Mouse (Mus musculus): ENCODE measurements at regions not wholly inside any gene's neighbourhood (a gene's known extent, or its start where the extent isn't known, plus 50 kb on each side); places are given as distances from the start of the nearest gene placed in this dataset.
A peak's percentile ranks its signal among the peaks of the same experiment; 100 is the strongest.

GRCm38 (mm10) chrX:99215931-99216330 is 80.0 kb downstream of the Efnb1 start:
- no peak for DNase-seq (ENCODE audit: low spot score in 2 of 2)

DNA sequence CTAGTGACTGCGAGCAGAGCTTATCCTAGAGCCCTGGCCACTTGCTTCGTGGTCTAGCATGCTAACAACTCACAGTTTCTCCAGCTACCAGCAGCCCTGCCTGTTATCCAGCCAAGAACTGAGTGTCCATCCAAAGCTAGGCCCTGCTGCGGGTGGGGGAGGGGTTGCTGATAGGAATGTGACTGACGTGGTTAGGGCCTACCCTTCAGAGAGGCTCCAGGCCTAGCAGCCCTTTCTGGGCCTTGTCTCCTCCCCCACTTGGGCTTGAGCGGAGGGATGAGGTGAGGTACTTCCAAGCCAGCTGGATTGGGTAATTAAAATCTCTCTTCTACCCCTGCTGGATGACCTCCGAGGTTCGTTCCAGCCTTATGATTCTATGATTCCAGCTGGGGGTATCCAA is 79.2 kb downstream of the Efnb1 start:
- no peak for DNase-seq (ENCODE audit: low spot score in 2 of 2)

- DNase-seq (ENCODE audit: low spot score in 2 of 2) = no peak
Measured at GRCm38 (mm10) chrX:99213565-99214153, 77.7 kb downstream of the Efnb1 start.

GRCm38 (mm10) chrX:99204077-99204476 is 68.1 kb downstream of the Efnb1 start:
- no peak for DNase-seq (ENCODE audit: low spot score in 2 of 2)

GRCm38 (mm10) chrX:99201081-99201480 is 65.2 kb downstream of the Efnb1 start:
- DNase-seq (ENCODE audit: low spot score in 2 of 2) = no peak

DNA sequence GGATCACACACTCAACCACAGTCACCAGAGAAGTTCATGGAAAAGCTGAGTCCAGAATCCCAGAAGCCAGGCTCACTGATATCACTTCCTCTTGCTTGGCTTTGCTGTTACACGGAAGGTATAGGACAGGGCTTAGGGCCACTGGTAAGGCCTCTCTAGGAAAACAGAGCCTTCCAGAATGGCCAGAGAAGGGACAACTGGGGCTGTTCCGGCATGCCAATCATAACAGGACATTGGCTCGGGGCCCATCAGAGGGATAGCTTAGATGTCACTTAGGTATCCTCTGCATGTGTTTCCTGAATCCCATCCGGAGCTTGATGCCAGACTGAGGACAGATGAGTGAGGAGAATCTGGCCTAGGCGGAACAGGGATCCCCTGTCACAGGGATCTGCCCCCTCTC is 63.7 kb downstream of the Efnb1 start:
- no peak for DNase-seq (ENCODE audit: low spot score in 2 of 2)

- DNase-seq (ENCODE audit: low spot score in 2 of 2) = peak; percentile 36 to 40
Measured at GRCm38 (mm10) chrX:99198961-99199631, 63.2 kb downstream of the Efnb1 start.
